Mouse (Mus musculus) activated CD4-positive, CD25-positive, alpha-beta regulatory T cell, adult 4 months (primary cell): Measurements from ENCODE around the gene Add3. TPM values are rescaled to one million over a fixed set of nuclear protein-coding genes. Genes with fewer than 3 reads are reported as not detected.
"Not testable (repeated sequence)": the region's sequence is repeated elsewhere in the genome, so short reads cannot be mapped to it uniquely, and the experiment has no call there.

Experiments used
- ATAC-seq: one replicate; pipeline ENCODE4 v1.8.0; 2017
- polyA plus RNA-seq, 2 experiments: library from polyadenylated mRNA; unstranded; fragments of 100-300 nt; shearing (Covaris generic); gene quantifications; one replicate each; pipeline ENCODE4 v1.2.1; 2017

The Add3 gene
- polyA plus RNA-seq, 2 experiments from 2014 or later = 113 to 128 TPM

DNA sequence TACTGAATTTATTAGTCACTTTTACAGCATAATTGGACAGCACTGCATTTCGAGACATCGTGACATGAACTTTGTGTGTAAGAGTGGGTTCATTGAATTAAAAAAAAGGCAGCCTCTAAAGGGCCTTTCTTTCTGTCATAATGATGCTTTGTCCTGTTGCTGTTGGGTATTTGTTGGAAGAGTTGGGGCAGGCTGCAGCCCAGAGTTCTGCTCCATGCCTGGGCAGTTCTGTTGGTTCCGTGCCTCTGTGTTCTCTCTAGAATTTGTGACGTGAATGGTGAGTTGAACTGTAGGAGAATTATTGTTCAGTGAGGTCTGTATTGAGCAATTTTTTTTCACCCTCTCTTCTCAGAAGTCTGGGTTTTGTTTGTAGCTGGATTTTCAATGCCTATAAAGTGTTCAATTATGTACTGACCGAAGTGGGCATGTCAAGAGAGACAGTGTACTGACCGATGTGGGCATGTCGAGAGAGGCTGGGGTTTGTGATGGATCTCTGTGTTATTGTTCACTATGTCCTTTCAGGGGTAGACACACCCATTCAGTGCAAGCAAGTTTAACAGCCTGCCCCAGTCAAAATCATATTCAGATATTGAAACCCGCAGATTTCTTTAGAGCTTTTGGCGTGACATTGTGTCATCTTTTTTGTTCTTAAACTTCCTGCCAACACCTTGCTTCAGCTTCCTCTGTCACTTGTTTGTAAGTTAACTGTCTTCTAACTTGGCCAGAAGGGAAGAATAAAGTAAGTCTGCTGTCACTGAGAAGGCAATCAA is 54.7 kb downstream of the Add3 start:
- ATAC-seq = peak; percentile 43

DNA sequence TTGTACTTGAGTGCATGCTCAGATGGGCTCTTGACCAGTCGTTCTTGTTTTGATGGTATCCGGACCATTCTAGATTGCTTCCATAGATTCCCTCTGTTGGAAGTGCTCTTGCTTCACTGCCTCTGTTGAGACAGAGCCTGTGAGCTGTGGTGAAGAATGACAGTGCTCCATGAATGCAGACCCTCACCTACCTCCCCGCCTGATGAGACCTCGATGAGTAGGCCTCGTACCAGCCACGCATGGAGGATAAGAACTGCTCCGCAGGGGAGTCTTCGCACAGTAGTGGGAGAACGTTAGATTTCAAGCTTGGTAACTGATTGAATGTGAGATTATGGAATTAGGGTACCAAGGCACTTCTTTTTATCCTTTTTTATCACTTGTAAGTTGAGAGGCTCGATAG is 56.7 kb downstream of the Add3 start:
- no peak for ATAC-seq

DNA sequence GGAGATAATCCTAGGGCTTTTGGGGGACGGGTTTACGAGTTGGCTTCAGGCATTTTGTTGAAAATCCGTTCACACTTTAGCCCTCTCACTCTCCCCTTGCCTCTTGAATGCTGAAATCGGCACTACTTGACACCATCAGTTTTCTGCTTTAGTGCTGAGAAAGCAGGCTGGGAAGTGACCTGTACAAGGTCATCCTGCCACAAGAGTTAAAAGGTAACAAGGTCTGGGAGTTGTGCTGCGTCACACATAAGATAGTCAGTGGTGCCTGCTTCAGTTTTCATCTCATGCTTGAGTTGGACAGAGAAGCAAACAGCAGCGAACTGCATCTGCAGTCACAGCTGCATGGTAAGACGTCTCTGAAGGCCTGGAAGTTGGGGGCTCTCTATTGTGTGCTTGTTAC is 57.5 kb downstream of the Add3 start:
- ATAC-seq = no peak

DNA sequence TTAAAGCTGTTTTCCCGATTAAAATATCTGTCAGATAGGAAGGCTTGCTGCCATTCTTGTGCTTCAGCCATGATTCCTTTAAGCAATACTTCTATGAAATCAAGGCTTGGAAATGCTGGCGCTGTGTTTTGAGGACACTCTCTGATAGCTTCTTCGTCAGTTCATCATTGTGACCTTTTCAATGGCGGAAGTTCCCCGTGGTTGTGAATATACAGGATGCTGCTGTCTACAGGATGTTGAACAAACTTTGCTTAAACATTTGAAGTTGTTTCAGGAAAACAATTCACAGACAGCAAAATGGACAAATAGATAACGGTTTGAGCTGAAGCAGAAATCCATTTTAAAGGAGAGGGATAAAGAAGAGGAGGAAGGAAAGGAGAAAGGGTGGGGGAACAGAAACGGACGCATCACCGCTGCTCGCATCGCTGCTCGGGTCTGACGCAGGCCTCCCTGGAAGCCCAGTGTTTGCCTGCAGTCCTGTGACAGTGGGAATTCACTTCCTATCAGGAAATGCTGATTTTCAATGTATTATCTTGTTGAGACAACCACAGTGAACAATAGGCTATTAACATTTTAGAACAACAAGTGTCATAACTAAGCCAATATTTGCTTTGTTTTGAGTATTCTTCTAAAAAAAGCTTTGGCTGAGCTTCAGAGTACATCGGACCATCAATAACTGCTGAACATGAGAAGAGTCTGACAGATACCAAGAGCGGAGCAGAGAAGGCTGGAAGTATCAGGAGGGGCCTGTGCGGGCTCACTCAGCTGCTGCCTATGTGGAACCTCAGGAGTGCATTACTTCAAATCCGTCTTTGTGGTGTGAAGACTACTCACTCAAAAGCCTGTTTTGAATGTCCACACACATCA is 58.7 kb downstream of the Add3 start:
- ATAC-seq = peak; percentile 47

DNA sequence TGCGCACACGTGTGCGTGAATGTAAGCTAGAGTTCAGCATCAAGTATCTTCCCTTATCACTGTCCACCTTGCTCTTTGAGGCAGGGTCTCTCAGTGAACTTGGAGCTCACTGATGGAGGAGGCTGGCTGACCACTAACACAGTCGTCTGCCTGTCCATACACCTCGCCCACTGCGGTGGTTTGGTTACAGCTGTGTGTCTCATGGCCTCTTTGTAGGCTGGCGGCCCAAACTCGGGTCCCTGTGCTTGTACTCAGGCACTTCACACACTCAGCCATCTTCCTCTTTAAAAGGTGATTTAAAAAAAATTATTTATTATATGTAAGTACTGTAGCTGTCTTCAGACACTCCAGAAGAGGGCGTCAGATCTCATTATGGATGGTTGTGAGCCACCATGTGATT is 59.5 kb downstream of the Add3 start:
- no peak for ATAC-seq

DNA sequence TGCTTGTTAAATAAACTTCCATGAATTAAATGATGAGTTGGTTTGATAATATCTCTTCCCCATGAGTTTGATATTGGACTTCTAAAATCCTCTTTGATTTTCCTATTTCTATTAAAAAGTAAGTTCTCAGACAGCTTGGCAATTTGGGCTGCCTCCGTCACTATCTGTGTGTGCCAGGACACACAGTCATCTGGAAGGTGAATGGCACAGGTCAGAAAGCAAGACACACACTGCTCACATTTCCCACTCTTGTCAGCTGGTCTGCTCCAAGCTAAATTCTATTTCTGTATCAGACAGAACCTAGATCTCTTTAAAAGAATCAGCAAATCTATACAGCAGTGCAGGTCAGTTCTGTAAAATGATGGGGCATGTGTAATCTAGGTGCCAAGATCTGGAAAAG is 61.9 kb downstream of the Add3 start:
- ATAC-seq = no peak

DNA sequence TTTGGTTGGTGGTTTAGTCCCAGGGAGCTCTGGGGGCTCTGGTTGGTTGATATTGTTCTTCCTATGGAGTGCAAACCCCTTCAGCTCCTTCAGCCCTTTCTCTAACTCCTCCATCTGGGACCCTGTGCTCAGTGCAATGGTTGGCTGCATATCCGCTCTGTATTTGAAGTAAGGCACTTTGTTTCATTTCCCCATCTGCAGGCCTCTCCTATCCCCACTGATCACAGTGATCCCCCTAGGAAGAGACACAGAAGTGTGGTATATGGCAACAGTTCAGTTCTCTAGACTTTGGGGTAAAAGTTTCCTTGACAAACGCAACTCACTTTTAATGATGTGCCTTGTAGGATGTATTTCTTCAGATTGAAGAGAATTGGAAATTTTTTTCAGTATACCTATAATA is 66.7 kb downstream of the Add3 start:
- no peak for ATAC-seq

DNA sequence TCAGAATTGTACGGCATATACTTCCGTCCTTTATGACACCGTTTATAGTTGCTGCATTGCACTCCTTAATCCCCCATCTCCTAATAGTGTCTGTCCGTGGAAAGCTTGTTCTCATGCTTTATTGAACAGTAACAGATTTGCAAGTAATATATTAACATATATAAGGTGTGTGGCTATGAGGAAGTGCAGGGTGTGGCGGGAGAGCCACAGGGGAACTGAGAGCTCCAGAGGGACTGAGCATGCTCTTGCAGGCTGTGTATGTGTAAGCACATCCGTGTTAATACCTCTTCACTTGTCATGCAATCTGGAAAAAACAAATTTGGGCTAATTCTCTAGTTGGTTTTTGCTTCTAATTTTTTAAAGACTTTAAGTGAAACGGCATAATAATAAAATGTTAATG is 68.6 kb downstream of the Add3 start:
- ATAC-seq = no peak

DNA sequence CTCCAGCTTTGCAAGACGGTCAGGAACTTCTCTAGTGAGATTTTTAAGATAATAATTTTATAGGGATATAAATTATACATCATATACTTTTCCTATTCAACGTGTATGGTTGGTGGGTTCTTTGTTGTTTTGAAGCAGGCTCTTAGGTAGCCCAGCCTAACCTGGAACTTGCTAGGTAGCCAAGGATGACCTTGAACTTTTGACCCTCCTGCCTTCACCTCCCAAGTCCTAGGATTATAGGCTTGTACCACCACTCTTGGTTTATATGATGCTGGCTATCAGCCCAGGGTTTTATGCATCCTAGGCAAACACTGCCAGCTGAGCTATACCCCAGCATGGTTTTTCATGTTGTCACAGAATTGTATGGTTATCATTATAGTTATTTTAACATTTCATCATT is 70.0 kb downstream of the Add3 start:
- ATAC-seq = no peak

DNA sequence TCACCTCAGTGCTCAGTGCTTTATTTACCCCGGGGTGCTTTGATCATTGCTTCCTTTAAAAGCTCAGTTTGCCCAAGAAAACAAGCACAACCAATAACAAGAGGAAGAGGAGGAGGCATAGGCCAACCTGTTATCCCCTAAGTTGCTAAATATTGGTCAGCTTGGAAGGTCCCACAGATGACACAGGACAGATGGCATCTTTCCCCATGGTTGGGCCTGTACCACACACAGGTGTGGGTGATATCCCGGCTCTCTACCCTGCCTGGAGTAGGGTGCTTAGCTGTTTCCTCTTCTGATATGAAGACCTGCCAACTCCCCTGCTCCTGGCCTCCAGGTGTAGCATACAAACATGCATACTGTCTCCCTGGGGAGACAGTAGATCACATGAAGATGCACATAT is 75.1 kb downstream of the Add3 start:
- no peak for ATAC-seq

DNA sequence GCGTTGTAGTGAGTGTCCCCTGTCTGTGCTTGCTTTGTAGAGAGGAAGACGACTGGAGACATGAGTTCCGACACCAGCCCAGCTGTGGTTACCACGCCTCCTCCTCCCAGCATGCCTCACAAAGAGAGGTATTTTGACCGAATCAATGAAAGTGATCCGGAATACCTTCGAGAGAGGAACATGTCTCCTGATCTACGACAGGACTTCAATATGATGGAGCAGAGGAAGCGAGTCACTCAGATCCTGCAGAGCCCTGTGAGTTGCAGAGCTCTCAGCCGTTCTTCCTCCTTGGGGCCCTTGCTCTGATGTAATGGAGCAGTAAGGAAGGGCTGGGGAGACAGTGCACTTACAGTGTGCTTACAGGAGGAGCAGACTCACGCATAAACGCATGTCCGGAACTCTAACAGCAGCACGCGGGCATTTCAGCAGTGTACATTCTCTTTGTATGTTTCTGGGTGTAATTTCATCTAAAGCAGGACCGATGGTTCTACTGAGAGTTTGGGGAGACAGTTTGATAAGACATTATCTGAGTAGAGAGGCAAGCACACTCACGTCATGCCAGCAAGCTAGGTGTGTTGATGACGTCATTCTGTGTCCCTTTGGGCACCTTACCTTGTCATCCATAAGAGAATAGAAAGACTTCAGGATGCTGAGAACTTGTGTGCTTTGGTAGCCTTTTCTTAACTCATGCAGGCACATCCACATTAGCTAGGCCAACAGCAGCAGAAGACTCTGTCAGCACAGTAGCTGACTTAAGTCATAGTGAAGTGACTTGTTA is 76.7 kb downstream of the Add3 start:
- ATAC-seq = peak; percentile 54

DNA sequence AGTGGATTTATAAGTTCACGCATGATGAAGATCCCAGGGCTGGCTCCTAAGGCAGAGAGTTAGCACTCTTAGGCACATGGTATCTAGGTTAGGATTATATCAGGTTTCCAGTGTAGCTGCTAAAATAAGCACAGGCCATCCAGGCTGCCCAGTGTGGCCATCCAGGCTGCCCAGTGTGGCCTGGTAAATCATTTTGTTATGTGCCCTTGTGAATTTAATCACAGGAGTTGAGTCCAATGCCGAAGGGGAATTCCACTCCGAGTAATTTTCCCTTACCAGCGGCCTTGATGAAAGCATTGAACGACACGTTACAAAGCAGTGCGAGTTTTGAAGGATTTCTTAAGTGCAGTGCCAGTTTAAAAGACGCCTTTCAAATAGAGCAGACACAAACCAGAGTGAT is 77.6 kb downstream of the Add3 start:
- no peak for ATAC-seq

DNA sequence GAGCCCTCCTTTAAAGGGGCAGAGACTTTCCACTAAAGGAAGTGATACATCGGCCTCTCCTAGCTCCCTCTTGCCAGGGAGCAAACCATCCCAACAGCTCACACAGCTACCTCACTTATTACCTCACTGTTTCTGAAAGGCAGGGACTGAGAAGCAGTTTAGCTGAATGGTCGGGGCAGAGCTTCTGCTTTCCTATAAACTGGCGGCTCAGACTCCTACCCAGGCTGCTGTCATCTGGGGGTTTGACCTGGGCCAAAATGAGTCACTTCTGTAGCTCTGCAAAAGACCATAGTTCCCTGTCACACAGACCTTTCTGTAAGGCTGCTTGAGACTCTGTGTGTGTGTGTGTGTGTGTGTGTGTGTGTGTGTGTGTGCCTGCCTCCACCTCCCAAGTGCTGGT is 79.1 kb downstream of the Add3 start:
- no peak for ATAC-seq

DNA sequence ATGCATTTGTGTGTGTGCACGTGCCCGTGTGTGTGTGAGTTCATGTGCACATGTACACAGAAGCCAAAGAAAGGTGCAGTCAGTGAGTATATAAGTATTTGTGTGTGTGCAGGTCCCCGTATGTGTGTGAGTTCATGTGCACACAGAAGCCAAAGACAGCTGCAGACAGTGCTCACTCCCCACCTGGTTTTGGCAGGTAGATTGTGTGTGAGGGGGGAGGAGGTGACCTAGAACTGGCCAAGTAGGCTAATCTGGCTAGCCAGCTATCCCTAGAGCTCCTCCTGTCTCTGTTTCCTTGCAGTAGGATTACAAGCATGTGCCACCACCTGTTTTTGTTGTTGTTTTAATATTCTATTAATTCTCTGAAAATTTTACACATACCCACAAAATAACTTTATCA is 80.9 kb downstream of the Add3 start:
- no peak for ATAC-seq

DNA sequence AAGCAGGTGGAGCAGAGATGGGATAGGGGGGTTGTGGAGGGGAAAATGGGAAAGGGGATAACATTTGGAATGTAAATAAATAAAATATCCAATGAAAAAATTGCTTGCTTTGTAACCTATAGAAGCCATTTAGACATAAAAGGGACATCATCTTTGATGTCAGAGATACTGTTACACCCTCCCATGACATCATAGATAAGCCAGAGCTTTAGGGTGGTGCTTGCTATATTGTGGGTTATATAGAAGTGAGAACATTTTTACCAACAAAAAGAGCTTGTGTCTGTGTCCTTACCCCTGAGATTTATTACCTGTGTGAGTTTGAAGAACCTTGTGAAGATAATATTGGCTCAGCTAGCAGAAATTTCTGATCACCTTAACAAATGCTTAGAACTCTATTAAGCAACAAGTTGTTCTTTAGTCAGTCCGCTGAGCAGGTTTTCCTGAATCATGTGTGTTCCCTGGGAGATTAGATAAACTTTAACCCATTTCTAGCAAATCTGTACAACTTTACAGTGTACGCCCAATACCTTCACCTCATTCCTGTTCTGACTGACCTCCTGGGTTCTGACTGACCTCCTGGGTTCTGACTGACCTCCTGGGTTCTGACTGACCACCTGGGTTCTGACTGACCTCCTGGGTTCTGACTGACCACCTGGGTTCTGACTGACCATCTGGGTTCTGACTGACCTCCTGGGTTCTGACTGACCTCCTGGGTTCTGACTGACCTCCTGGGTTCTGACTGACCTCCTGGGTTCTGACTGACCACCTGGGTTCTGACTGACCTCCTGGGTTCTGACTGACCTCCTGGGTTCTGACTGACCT is 85.2 kb downstream of the Add3 start:
- not testable (repeated sequence) for ATAC-seq

DNA sequence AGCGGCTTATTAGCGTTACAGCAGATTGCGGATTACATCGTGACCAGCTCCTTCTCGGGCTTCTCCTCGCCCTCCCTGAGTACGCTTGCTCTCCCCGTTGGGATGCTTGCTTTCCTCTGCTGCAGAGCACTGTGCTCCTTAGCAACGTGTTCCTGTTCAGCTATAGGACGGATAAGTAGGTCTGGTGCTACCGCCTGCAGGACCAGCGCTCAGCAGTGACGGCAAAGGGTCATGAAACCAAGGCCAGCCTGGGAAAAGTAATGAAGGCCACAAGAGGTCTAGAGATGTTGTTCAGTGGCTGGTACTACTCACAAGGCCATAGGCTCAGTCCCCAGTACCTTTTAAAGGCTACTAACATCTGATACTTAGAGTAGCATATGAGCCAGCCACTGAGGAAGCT is 86.4 kb downstream of the Add3 start:
- ATAC-seq = no peak

DNA sequence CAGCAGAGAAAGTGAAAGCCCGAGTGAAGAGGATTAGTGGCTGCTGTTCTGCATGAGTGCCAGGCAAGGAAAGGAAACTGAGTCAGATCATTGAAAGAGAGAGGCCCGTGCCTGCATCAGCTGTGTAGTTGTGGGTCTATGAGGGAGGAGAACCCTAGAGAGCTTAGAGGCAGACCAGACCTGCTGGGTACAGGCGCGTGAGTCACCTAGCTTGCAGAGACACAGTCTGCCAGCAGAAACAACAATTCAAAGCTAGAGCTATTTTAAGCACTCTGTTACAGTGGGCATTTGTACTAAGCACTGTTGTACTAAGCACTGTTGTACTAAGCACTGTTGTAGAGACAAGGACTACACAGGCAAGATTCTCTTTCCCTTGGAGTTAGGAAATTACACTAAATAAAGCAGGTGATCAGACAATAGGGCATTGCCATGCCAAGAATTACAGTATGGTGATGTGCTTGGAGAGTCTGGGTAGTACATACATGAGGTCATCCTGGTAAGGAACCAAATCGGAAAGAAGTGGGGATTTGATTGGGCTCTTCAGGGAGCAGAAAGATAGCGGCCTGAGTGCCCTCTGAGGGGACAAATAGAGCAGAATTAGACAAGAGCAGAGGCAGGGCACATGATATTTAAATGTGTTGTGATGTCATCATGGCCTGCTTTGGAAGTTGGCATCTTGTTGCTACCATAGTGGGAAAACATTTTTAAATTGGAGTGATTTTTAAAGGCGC is 88.0 kb downstream of the Add3 start:
- ATAC-seq = no peak

DNA sequence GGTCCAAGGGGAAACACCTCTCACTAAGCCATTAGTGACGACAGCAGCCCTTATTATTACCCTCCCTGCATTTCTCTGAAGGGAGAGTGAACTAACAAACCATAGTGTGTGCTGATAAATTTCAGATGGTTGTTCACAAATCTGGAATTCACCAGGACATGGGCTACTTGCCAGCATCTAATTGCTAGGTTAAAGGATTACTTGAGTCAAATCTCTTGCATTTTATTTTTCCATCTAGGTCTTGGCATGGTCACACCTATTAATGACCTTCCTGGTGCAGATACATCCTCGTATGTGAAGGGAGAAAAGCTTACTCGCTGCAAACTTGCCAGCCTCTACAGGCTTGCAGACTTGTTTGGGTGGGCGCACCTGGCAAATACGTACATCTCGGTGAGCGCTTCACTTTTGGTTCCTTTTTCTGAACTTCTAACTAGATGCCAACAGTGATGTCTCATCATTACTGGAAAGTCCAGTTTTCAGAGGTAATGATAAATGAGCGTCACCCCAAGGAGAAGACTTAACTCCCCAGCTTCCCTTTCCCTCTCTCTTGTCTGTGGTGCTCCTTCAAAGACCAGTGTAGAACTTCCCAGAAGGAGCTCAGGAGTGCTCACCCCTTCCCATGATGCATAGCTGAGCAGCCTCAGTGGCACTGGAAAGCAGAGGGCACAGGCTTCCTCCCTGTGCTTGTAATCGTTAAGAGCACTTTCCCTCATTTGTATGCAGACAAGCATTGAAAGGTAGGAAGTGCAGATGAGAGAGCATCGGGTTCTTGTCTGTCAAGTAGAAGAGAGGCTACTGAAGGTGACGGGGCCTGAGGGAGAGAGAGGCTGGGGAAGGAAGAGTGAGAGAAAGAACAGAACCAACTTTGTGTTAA is 90.9 kb downstream of the Add3 start:
- no peak for ATAC-seq

DNA sequence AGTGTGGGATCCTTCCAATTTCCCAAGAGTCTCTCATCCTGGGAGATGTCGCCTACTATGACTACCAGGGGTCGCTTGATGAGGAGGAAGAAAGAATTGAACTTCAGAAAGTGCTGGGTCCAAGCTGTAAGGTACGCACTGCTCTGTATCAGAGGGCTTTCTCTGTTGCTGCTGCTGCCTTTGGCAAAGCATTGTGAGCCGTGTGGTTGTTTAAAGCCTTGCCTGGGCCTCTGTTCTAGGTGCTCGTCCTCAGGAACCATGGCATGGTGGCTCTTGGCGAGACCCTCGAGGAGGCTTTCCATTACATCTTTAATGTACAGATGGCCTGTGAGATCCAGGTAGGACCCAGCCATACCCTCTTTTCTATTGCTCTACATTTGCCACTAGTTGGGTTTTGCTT is 93.3 kb downstream of the Add3 start:
- no peak for ATAC-seq

DNA sequence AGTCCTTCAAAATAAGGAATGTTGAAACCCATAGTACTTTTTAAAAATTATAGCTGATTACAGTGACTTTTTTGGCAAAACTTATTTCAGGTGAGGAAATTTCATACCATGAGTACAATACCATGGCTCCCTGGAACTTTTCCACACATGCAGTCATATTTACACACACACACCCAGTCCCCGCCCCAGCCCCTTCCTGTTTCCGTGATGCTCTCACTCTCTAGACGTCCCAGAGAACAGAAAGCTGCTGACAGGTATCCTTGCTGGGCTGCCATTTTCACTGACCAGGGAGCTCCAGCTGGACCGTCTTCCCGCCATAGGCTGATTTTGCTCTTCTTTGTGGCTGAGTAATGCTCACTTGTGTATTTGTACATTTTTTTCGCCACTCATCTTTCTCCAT is 101.6 kb downstream of the Add3 start:
- no peak for ATAC-seq

DNA sequence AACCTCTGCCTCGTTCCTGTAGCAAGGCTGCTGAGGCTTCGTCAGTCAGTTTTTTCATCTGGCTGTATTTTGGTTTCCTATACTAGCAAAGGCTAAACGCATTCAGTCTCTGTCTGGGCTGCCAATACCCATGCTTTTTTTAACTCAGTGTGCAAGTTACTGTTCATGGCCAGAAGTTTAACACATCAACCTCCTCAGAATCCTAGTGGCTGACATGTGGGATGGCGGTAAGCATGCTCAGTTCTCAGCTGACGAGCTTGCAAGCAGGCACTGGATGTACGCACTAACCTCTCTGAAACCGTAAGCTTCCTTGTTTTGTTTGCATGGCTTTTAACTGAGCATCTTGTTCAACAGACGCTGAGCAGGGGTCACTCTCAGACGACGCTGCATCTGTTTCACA is 103.7 kb downstream of the Add3 start:
- no peak for ATAC-seq
